Mouse (Mus musculus) neural tube, embryonic 11.5 days (tissue): ENCODE results near the gene Topbp1. TPM values are rescaled to one million over a fixed set of nuclear protein-coding genes. Genes with fewer than 3 reads are reported as not detected.
A peak's percentile ranks its signal among the peaks of the same experiment; 100 is the strongest.

ENCODE experiments used
- ATAC-seq: fragments of 200-750 bp; cut with Nextera tagmentation; 2 replicates; pipeline ENCODE4 v1.8.0; 2017; ENCODE audit warnings: moderate number of reproducible peaks, mild to moderate bottlenecking, moderate TSS enrichment, moderate library complexity; ENCODE audit not compliant: insufficient read depth, low FRiP score, low TSS enrichment
- DNase-seq: peaks from one replicate; pipeline ENCODE4 v3.0.0-alpha.2; 2015; ENCODE audit warnings: low spot score
- H3K27ac ChIP-seq: fragments of 300-500 bp; sonication (generic); 2 replicates; pipeline ENCODE4 v1.5.1; 2014; ENCODE audit warnings: low read depth, mild to moderate bottlenecking, low read length
- H3K27me3 ChIP-seq: fragments of 300-500 bp; sonication (generic); 2 replicates; pipeline ENCODE4 v1.6.1; 2014; ENCODE audit warnings: mild to moderate bottlenecking, low read length, mixed read lengths; ENCODE audit not compliant: control insufficient read depth, insufficient read depth
- H3K36me3 ChIP-seq: fragments of 300-500 bp; sonication (generic); 2 replicates; pipeline ENCODE4 v1.6.1; 2014; ENCODE audit warnings: mild to moderate bottlenecking, low read length, moderate library complexity, mixed read lengths; ENCODE audit not compliant: control insufficient read depth, insufficient read depth
- H3K4me1 ChIP-seq: fragments of 300-500 bp; sonication (generic); 2 replicates; pipeline ENCODE4 v1.6.1; 2014; ENCODE audit warnings: low read length, mixed read lengths; ENCODE audit not compliant: control insufficient read depth, insufficient read depth
- H3K4me2 ChIP-seq: fragments of 300-500 bp; sonication (generic); 2 replicates; pipeline ENCODE4 v1.6.1; 2014; ENCODE audit warnings: low read depth, mild to moderate bottlenecking, moderate library complexity
- H3K4me3 ChIP-seq: fragments of 300-500 bp; sonication (generic); 2 replicates; pipeline ENCODE4 v1.5.1; 2014; ENCODE audit warnings: low read depth, low read length
- H3K9ac ChIP-seq: fragments of 300-500 bp; sonication (generic); 2 replicates; pipeline ENCODE4 v1.6.1; 2014; ENCODE audit warnings: mild to moderate bottlenecking, low read length
- H3K9me3 ChIP-seq: fragments of 300-500 bp; sonication (generic); 2 replicates; pipeline ENCODE4 v1.6.1; 2016; ENCODE audit warnings: low read length; ENCODE audit not compliant: control insufficient read depth
- WGBS: fragments of 180-500 bp; shearing (Covaris S2); extraction: QIAGEN DNeasy Blood & Tissue Kit; methylation state at CpG from one replicate; pipeline ENCODE4 v1.1.7; 2014; 5-methylcytosine and 5-hydroxymethylcytosine counted together
- polyA plus RNA-seq: library from polyadenylated mRNA; unstranded; fragments of >200 nt; fragmentation: Nextera tagmentation; extraction: Ambion mirVana; gene quantifications from 2 replicates; pipeline ENCODE4 v1.2.1, GENCODE M21; 2014

Gene Topbp1
- polyA plus RNA-seq, 1 experiment from 2014 or later, result 85.0 TPM

DNA sequence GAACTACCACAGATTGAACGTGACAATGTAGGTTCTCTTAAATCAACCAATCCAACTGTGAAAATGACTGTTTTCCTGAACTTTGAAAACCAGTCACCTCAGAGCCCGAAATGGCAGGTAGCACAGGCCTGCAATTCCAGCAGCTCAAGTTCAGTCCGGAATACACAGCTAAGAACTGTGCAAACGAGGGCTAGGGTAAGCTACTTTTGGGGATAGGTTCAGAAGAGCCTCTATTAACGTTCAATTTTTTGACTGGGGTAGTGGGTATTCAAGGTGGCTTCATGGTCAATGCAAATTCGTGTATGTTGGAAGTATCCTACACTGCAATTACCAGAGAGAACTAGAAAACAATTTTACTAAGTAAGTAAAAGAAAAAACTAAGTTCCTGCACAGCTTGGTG is 58.1 kb downstream of the Topbp1 start:
- no peak overlapping the region for H3K27ac ChIP-seq
- H3K9me3 ChIP-seq, result no peaks in the 10 kb centered on the region
- no peak for ATAC-seq
- H3K36me3 ChIP-seq, result peaks cover 7% of the 10 kb centered on the region; the same call in 1 of the 2 replicates
- H3K4me2 ChIP-seq, result peak overlapping the region; percentile 84
- no peak overlapping the region for H3K9ac ChIP-seq
- no peaks in the 10 kb centered on the region for H3K27me3 ChIP-seq
- no peak overlapping the region for H3K4me3 ChIP-seq
- 75% methylated on average over 6 of the region's 6 CpGs for WGBS
- peaks cover 3% of the 10 kb centered on the region for H3K4me1 ChIP-seq
- DNase-seq, result no peak

DNA sequence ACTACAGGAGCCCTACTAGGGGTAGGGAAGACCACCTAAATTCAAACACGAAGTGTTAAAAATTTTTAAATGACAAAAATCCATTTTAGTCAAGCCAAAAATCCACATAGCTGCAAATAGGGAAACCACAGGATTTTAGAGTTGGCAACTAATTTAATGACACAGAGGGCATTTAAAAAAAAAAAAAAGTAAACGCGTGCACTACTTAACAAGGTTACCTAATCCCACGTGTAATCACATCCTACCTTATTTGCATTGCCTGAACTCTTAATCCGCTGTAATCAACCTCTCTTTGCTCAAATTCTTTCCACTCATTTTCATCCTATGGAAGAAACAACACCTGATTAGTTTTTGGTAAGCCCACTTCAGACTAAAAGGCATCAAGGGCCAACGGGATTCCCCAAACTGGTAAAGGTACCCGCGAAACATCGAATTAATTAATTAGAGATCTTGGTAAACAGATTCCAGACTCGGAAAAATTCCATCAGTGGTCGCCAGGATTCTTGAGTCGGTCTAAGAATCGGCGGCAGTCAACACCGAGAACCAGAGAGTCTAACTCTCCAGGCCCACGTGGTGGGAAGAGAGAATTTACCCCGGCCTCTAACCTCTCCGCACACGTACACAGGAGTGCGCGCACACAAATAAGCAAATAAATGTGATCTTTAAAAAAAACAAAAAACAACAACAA is 58.9 kb downstream of the Topbp1 start:
- H3K27me3 ChIP-seq, result no peaks in the 10 kb centered on the region
- H3K27ac ChIP-seq, result no peak overlapping the region

DNA sequence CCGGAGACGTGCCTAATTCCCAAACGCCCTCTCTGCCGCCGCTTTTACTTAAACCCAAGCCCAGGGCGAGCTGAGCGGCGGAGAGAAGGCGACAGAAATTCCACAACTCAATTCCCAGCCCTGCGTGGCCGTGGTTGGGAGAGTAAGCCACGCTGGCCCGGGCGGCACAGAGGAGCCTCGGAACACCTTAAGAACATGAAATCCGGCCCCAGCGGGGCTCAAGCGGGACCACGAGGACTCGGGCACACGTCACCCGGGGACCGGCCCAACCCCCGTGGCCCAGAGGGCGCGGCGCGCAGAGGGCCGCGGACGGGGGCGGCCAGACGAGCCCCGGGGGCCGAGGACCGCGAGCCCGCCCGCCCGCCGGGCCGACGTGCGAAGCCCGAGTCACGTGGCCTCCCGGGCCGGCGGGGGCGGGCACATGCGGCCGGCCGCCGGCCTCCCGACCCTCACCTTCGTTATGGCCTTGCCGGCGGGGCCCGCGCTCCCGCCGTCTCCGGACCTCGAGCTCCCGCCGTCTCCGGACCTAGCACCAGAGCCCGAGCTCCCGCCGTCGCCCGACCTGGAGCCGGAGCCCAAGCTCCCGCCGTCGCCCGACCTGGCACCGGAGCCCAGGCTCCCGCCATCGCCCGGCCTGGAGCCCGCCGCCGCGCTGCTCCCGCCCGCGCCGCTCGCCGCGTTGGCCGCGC is 59.7 kb downstream of the Topbp1 start:
- peak overlapping the region; percentile 84 for H3K4me2 ChIP-seq
- WGBS, result 1% methylated on average over 74 of the region's 94 CpGs

More for the DNA sequence above, 58.9 kb downstream of the Topbp1 start:
- peaks cover 5% of the 10 kb centered on the region; the same call in 1 of the 2 replicates for H3K36me3 ChIP-seq
- ATAC-seq (no peak), DNase-seq (no peak)
- WGBS, result 2% methylated on average over 21 of the region's 21 CpGs
- H3K4me2 ChIP-seq, result peak overlapping the region; percentile 84
- H3K9me3 ChIP-seq, result no peaks in the 10 kb centered on the region
- peak overlapping the region; percentile 94 for H3K9ac ChIP-seq
- H3K4me1 ChIP-seq, result peaks cover 3% of the 10 kb centered on the region
- peak overlapping the region; percentile 89 for H3K4me3 ChIP-seq

DNA sequence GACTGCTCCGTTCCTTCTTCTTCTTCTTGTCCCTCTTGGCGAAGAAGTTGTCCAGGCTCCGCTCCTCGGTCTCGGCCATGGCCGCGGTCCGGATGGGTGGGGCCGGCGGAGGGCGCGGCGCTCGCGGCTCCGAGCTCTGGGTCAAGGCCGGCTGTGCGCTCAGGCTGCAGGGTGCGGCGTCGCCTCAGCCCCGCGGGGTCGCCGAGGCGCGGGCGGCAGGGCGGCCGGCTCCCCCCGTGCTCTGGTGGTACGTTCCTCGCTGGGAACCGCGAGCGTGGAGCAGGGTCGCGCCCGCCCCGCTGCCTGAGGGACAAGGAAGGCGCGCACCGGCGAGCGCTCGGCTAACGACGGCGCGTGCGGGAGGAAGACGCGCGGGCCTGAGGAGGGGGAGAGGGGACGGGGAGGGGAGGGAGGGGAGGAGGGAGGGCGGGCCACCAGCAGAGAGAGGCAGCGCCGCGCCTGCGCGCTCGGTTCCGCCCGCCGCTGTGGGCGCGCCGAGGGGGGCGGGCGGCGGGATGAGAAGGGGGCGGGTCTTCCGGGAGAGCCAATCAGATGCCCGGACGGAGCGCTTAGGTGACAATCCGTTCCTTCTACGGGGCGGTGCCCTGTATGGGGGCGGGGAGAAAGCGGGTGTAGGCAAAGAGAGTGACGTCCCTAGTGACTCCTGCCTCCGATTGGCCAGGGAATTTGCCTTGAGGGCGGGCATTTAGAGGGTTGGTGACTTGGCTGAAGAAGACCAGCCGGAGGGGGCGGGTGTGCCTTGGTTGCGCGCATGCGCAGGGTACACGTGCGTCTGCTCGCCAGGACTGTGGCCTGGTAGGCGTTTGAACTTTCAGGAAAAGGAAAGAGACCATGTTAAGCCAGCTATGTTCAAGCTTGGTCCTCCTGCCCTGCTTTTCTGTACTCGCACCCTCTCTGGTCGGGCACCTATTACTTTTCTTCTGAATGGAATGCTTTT is 60.6 kb downstream of the Topbp1 start, which contains the start of gene Cdv3:
TSS of gene Cdv3 (minus strand) at position 551 of the 958 bp plus-strand sequence.
- Histone ChIP-seq H3K27ac (peak within 1 kb of the TSS; percentile 96), H3K4me2 (peak within 1 kb of the TSS; percentile 84), H3K9me3 (no peaks in the 10 kb centered on the region), H3K36me3 (no peaks in the 10 kb centered on the region), H3K9ac (peak within 1 kb of the TSS; percentile 94), H3K4me3 (peak within 1 kb of the TSS; percentile 89), H3K27me3 (no peaks in the 10 kb centered on the region), H3K4me1 (peaks cover 3% of the 10 kb centered on the region)
- WGBS, result under 1% methylated on average over 64 of the region's 95 CpGs
- peak; percentile 99 for DNase-seq
- peak; percentile 97 for ATAC-seq

More for the DNA sequence above, 59.7 kb downstream of the Topbp1 start:
- peak overlapping the region; percentile 89 for H3K4me3 ChIP-seq
- H3K27me3 ChIP-seq, result no peaks in the 10 kb centered on the region
- ATAC-seq, result peak; percentile 27
- peak overlapping the region; percentile 94 for H3K9ac ChIP-seq
- H3K9me3 ChIP-seq, result no peaks in the 10 kb centered on the region
- peak; percentile 67 for DNase-seq
- peaks cover 2% of the 10 kb centered on the region; the same call in 1 of the 2 replicates for H3K36me3 ChIP-seq
- H3K27ac ChIP-seq, result peak overlapping the region; percentile 96
- peaks cover 3% of the 10 kb centered on the region for H3K4me1 ChIP-seq

DNA sequence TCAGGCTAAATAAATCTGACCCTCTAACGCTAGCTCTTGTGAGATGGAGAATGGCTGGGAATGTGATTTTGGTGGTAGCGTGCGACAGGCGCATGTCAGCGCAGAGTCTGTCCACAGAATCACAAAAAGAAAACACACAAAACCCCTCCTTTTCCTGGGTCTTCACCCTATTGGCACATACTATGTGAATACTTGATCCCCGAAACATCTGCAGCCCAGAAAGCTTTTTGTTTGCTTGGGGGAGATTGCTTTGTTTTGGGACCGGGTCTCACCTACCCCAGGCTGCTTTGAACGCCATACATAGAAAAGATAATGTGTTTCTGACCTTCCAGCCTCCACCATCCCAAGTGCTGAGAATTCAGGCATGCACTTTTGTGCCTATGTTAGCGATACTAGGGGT is 61.3 kb downstream of the Topbp1 start:
- ATAC-seq (no peak), DNase-seq (no peak)
- Histone ChIP-seq H3K4me3 (peak overlapping the region; percentile 7; the same call in 1 of the 2 replicates), H3K36me3 (no peaks in the 10 kb centered on the region), H3K9me3 (no peaks in the 10 kb centered on the region), H3K4me1 (peaks cover 3% of the 10 kb centered on the region), H3K9ac (no peak overlapping the region), H3K27ac (no peak overlapping the region; the same call in 1 of the 2 replicates), H3K4me2 (peak overlapping the region; percentile 44), H3K27me3 (no peaks in the 10 kb centered on the region)
- WGBS, result 62% methylated on average over 9 of the region's 9 CpGs

DNA sequence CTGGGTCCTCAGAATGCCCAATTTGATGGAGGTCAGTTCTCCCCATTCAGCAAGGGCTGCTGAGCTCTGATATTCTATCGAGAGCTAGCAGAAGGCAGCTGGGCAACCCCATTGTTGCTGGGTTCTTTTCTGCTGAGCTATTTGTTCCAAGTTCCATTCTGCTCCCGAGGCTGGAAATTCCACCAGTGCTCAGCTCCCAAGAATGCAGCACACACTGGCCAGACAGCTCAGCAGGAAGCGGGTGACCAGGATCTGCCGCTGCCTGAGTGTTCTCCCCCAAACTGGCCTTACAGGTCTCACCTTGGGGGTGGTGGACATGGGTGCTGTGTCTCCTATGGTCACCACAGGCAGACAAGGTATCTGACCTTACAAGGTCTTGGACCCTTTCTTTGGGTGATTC is 64.9 kb downstream of the Topbp1 start:
- Histone ChIP-seq H3K27ac (no peak overlapping the region), H3K4me2 (no peak overlapping the region), H3K4me3 (no peak overlapping the region), H3K4me1 (peaks cover 3% of the 10 kb centered on the region; the same call in 1 of the 2 replicates), H3K9ac (no peak overlapping the region), H3K27me3 (no peaks in the 10 kb centered on the region), H3K36me3 (no peaks in the 10 kb centered on the region), H3K9me3 (no peaks in the 10 kb centered on the region)
- 63% methylated on average over 4 of the region's 4 CpGs for WGBS
- no peak for DNase-seq
- ATAC-seq, result no peak

DNA sequence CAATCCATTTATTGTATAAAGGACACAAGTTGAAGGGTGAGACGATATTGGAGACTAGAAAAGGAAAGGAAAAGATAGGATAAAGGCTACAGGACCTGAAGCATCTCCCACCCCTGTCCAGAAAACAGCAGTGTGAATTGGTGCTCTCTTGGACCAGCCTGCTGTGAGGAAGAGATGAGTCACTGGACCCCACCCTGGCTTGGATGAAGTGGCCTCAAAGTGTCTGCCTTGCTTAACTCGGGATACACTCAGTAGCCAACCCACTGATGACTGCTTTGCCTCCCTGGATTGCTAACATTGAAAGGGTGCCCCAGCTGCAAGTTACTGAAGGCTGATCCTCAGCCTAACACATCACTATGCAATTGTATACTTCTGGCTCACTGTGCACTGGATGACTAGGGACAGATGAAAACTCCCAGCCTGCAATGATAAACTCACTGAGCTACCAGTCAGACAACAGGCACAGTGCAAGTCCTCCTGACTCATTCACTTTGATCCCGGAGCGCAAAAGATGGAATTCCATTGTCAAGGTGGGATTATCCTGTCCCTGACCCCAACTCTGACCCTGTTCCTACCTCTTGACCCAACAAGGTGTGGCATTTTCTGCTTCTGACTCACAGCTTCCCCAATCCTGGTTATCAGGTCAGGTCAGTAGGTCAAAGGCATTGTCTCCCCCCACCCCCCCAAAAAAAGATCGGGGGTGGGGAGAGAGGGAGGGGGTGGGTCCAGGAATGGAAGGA is 67.4 kb downstream of the Topbp1 start:
- Histone ChIP-seq H3K4me1 (no peaks in the 10 kb centered on the region), H3K9ac (no peak overlapping the region), H3K4me3 (no peak overlapping the region), H3K27ac (no peak overlapping the region), H3K9me3 (no peaks in the 10 kb centered on the region), H3K4me2 (no peak overlapping the region), H3K27me3 (no peaks in the 10 kb centered on the region), H3K36me3 (no peaks in the 10 kb centered on the region)
- DNase-seq (no peak), ATAC-seq (no peak)
- WGBS, result 86% methylated on average over 5 of the region's 5 CpGs
